Mouse (Mus musculus) heart, embryonic 11.5 days (tissue): ENCODE measurements at regions not wholly inside any gene's neighbourhood (a gene's known extent, or its start where the extent isn't known, plus 50 kb on each side); places are given as distances from the start of the nearest gene placed in this dataset.

Experiments used
- ATAC-seq: fragments of 200-750 bp; cut with Nextera tagmentation; replicated peaks from 2 replicates; pipeline ENCODE4 v1.8.0; 2017; ENCODE audit warnings: moderate library complexity; ENCODE audit not compliant: insufficient number of reproducible peaks, low FRiP score, low TSS enrichment
- H3K27ac ChIP-seq: fragments of 300-500 bp; sonication (generic); 2 replicates; pipeline ENCODE4 v1.5.1; 2014; ENCODE audit warnings: mild to moderate bottlenecking, low read depth, low read length
- H3K27me3 ChIP-seq: fragments of 300-500 bp; sonication (generic); 2 replicates; pipeline ENCODE4 v1.6.1; 2014; ENCODE audit warnings: mild to moderate bottlenecking, low read length, mixed read lengths; ENCODE audit not compliant: control insufficient read depth, insufficient read depth
- H3K36me3 ChIP-seq: fragments of 300-500 bp; sonication (generic); 2 replicates; pipeline ENCODE4 v1.6.1; 2014; ENCODE audit warnings: mild to moderate bottlenecking, low read length, moderate library complexity, mixed read lengths; ENCODE audit not compliant: control insufficient read depth, insufficient read depth
- H3K4me1 ChIP-seq: fragments of 300-500 bp; sonication (generic); 2 replicates; pipeline ENCODE4 v1.6.1; 2014; ENCODE audit warnings: low read length; ENCODE audit not compliant: control insufficient read depth, insufficient read depth
- H3K4me2 ChIP-seq: fragments of 300-500 bp; sonication (generic); 2 replicates; pipeline ENCODE4 v1.6.1; 2014; ENCODE audit warnings: mild to moderate bottlenecking, moderate library complexity
- H3K4me3 ChIP-seq: fragments of 300-500 bp; sonication (generic); 2 replicates; pipeline ENCODE4 v1.5.1; 2014; ENCODE audit warnings: low read depth, low read length
- H3K9ac ChIP-seq: fragments of 300-500 bp; sonication (generic); 2 replicates; pipeline ENCODE4 v1.6.1; 2014; ENCODE audit warnings: mild to moderate bottlenecking, low read depth, low read length, moderate library complexity
- H3K9me3 ChIP-seq: fragments of 300-500 bp; sonication (generic); replicated peaks from 2 replicates; pipeline ENCODE4 v1.6.1; 2016; ENCODE audit warnings: low read length; ENCODE audit not compliant: control insufficient read depth
- WGBS: fragments of 180-500 bp; shearing (Covaris S2); extraction: QIAGEN DNeasy Blood & Tissue Kit; methylation state at CpG from one replicate; pipeline ENCODE4 v1.1.7; 2014; ENCODE audit not compliant: insufficient replicate concordance; 5-methylcytosine and 5-hydroxymethylcytosine counted together

DNA sequence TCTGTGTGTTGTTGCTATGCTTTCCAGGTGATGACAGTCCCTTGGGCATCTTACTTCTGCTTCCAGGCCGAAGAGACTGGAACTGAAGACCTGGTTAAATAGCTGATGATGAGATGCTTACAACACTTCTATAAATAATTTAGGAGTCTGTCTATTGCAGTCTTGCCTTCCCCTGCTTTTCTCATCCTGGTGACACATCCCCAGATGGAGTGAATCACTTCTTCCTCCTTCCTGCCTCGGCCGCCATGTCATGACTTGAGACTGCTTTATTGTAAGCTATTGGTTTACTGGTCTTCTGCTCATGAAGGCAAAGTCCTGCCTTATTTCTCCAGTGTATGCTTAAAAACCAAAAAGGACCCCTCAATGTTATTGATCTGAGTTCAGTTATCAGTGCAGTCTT is 62.1 kb upstream of the Fndc3b start:
- Histone ChIP-seq H3K9me3 (no peaks in the 10 kb centered on the region), H3K4me3 (no peak overlapping the region), H3K27ac (no peak overlapping the region), H3K36me3 (no peaks in the 10 kb centered on the region), H3K27me3 (no peaks in the 10 kb centered on the region), H3K4me2 (no peak overlapping the region), H3K9ac (no peak overlapping the region), H3K4me1 (no peaks in the 10 kb centered on the region)
- ATAC-seq: no peak
- WGBS: 76% methylated on average over 3 of the region's 3 CpGs

DNA sequence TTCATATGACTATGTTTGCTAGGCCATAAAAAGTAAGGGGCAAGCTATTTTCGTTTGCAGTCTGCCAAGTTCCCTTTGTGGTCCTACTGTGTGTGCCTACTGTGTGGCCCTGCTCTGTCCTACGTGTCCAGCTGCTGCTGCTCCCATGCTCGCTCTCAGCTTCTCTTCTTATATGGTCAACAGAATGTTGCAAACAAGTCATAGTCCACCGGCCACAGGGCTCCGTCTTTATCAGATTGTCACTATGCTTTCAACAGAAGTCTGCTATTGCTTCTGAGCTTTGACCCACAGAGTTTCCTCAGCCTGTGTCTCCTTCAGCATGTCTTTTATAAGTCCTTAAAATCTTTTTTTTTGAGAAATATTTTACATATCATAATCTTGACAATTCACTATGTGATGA is 58.3 kb upstream of the Fndc3b start:
- Histone ChIP-seq H3K4me3 (no peak overlapping the region), H3K4me2 (no peak overlapping the region), H3K36me3 (no peaks in the 10 kb centered on the region), H3K27ac (no peak overlapping the region), H3K9ac (no peak overlapping the region), H3K9me3 (no peaks in the 10 kb centered on the region), H3K4me1 (no peaks in the 10 kb centered on the region), H3K27me3 (no peaks in the 10 kb centered on the region)
- WGBS: 78% methylated on average over 5 of the region's 5 CpGs
- ATAC-seq: no peak

DNA sequence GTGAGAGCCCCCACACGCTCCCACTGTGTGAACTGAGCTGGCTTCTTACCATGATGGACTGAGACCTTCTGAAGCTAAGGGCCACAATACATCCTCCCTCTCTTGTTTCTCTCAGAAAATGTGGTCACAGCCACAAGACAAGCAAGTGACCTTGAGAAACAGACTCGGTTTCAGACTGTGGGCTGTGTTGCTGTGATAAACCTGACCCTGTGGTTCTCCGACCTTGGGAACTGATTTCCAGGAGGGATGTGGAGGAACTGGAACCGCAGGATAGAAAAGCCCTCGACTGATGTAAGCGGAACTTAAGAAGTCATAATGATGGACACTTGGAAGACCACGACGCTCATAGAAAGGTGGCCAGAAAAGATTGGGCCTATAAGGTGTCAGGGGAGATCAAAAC is 56.1 kb upstream of the Fndc3b start:
- 65% methylated on average over 8 of the region's 8 CpGs for WGBS
- no peak overlapping the region for H3K9ac ChIP-seq
- no peak for ATAC-seq
- H3K36me3 ChIP-seq: no peaks in the 10 kb centered on the region
- no peaks in the 10 kb centered on the region for H3K4me1 ChIP-seq
- no peak overlapping the region for H3K4me2 ChIP-seq
- H3K27ac ChIP-seq: no peak overlapping the region
- no peaks in the 10 kb centered on the region for H3K27me3 ChIP-seq
- H3K9me3 ChIP-seq: no peaks in the 10 kb centered on the region
- no peak overlapping the region for H3K4me3 ChIP-seq

DNA sequence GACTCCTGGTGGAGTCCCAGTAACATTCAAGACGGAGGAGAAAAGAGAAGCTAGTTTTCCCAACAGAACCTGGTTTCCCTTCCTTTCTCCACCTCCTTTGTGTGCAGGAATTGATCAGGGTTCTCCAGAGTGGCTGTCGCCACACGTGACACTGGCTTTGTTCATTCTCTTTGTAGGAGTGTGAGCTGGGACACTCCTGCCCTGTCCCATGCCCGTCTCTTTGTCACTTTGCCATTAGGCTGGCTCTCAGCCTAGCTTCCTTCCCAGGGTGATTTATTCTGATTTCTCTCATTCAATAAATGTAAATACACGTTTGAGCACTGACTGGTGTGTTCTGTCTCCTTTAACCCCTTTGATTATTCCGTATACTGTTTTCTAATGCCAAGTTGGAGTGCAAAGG is 55.3 kb upstream of the Fndc3b start:
- no peak for ATAC-seq
- Histone ChIP-seq H3K4me1 (no peaks in the 10 kb centered on the region), H3K36me3 (no peaks in the 10 kb centered on the region), H3K27ac (no peak overlapping the region), H3K4me2 (no peak overlapping the region), H3K27me3 (no peaks in the 10 kb centered on the region), H3K4me3 (no peak overlapping the region), H3K9me3 (no peaks in the 10 kb centered on the region), H3K9ac (no peak overlapping the region)
- 64% methylated on average over 6 of the region's 6 CpGs for WGBS

DNA sequence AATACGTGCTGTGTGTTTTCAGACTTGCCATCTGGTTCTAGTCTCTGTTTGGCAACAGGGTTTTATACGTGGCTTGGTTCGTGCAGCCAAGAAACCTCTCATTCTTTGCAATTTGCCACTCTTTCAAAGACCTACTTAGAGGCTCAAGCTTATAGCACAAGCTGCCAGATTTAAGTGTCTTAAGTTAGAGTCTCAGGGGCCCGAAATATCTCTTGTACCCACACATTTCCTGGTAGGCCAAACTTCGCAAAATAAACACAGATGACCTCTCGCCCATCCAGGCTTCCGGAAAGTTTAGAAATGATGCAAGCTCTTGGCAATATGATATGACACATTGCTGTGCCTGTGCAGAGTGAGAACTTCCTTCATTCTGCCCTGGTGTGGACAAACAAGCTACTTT is 54.8 kb upstream of the Fndc3b start:
- H3K27me3 ChIP-seq: no peaks in the 10 kb centered on the region
- H3K36me3 ChIP-seq: no peaks in the 10 kb centered on the region
- no peak overlapping the region for H3K4me3 ChIP-seq
- no peak overlapping the region for H3K4me2 ChIP-seq
- no peaks in the 10 kb centered on the region for H3K9me3 ChIP-seq
- no peak overlapping the region for H3K9ac ChIP-seq
- ATAC-seq: no peak
- no peak overlapping the region for H3K27ac ChIP-seq
- no peaks in the 10 kb centered on the region for H3K4me1 ChIP-seq
- 59% methylated on average over 7 of the region's 7 CpGs for whole genome bisulfite sequencing

DNA sequence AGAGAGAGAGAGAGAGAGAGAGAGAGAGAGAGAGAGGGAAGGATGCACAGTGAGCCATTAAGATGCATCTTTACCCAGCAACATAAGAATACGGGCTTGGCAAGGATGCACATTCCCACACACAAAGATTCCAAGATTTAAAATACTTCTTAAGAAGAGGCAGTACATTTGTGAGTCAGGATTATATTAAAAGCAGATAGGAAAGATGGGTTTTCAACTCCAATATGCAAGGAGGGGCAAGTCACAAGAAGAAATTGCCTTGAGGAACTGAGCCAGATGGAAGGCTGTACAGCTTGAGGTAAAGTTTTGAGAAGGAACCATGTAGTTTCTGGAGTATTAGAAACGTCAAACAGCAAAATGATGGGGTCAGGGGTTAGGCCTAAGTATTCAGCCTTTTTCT is 53.4 kb upstream of the Fndc3b start:
- ATAC-seq: no peak
- H3K4me2 ChIP-seq: no peak overlapping the region
- no peak overlapping the region for H3K4me3 ChIP-seq
- no peaks in the 10 kb centered on the region for H3K27me3 ChIP-seq
- no peaks in the 10 kb centered on the region for H3K4me1 ChIP-seq
- no peak overlapping the region for H3K9ac ChIP-seq
- H3K27ac ChIP-seq: no peak overlapping the region
- H3K9me3 ChIP-seq: no peaks in the 10 kb centered on the region
- WGBS: 78% methylated on average over 2 of the region's 2 CpGs
- H3K36me3 ChIP-seq: no peaks in the 10 kb centered on the region

DNA sequence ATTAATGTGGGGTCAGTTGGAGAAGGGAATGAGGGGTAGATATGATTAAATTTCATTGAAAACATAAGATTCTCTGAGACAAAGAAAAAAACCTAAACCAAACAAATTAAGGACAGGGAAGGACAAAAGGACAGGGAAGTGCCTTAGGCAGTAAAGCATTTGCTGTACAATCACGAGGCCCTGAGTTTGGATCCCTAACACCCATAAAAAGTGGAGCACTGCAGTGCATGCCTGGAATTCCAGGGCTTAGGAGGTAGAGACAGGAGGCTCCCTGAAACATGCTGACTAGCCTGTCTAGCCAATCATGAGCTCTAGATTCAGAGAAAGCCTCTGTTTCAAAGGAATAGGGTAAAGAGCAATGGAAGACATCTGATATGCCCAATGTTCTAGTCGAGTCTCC is 49.9 kb upstream of the Fndc3b start:
- no peak overlapping the region for H3K4me2 ChIP-seq
- no peak overlapping the region for H3K4me3 ChIP-seq
- ATAC-seq: no peak
- no peak overlapping the region for H3K9ac ChIP-seq
- WGBS: 65% methylated on average over 2 of the region's 2 CpGs
- H3K27ac ChIP-seq: no peak overlapping the region
- no peaks in the 10 kb centered on the region for H3K4me1 ChIP-seq
- no peaks in the 10 kb centered on the region for H3K36me3 ChIP-seq
- no peaks in the 10 kb centered on the region for H3K27me3 ChIP-seq
- no peaks in the 10 kb centered on the region for H3K9me3 ChIP-seq
